Mouse (Mus musculus): Measurements from ENCODE around the gene Krt19.

- TF ChIP-seq RCOR1 (IDR thresholded peaks at IDR 0.05; ENCODE audit: low read depth, low read length) (no peak), UBTF (IDR thresholded peaks at IDR 0.05; ENCODE audit: borderline replicate concordance, insufficient read depth, low read depth, low read length) (no peak), HCFC1 (IDR thresholded peaks at IDR 0.05; ENCODE audit: low read depth, low read length) (no peak), CTCF (IDR thresholded peaks at IDR 0.05 in 2 of 3, conservative IDR thresholded peaks at IDR 0.05 in 1 of 3; ENCODE audit: control insufficient read depth in 1 of 3, insufficient read depth in 1 of 3, low read depth in 2 of 3, low read length in 3 of 3, poor library complexity in 1 of 3, severe bottlenecking in 1 of 3) (no peak), MAZ (IDR thresholded peaks at IDR 0.05; ENCODE audit: low read depth, low read length) (no peak), USF1 (IDR thresholded peaks at IDR 0.05; ENCODE audit: low read depth, low read length) (no peak), POLR2A (IDR thresholded peaks at IDR 0.05; ENCODE audit: control insufficient read depth in 1 of 2, insufficient read depth in 1 of 2, low read depth in 1 of 2, low read length in 2 of 2, poor library complexity in 1 of 2) (no peak), MAX (IDR thresholded peaks at IDR 0.05; ENCODE audit: low read length) (no peak)
These were observed 50.6 kb downstream of the Krt19 start for GRCm38 (mm10) chr11:100097819-100098218.
